Mouse (Mus musculus): ENCODE measurements around the gene Naaladl2. TPM values are rescaled to one million over a fixed set of nuclear protein-coding genes. Genes with fewer than 3 reads are reported as not detected.

The Naaladl2 gene
- polyA plus RNA-seq, 1 experiment from 2014 or later: 2.1 TPM

- no peak for TF ChIP-seq CTCF (IDR thresholded peaks at IDR 0.05)
- TF ChIP-seq EP300 (IDR thresholded peaks at IDR 0.05): no peak
- 68% methylated on average over 3 of the region's 3 CpGs for WGBS
- Histone ChIP-seq H3K4me2 (replicated peaks; ENCODE audit: low read depth, low read length) (no peak overlapping the region), H3K4me1 (ENCODE audit: insufficient read depth, low read depth, low read length) (no peaks in the 10 kb centered on the region), H3K9ac (replicated peaks; ENCODE audit: low read depth) (no peak overlapping the region), H3K27me3 (replicated peaks; ENCODE audit: insufficient read depth, low read length) (no peaks in the 10 kb centered on the region), H3K4me3 (ENCODE audit: low read depth, low read length) (no peak overlapping the region), H3K36me3 (ENCODE audit: insufficient read depth, low read length) (no peaks in the 10 kb centered on the region), H3K9me3 (ENCODE audit: low read length) (no peaks in the 10 kb centered on the region), H3K27ac (ENCODE audit: low read length) (no peak overlapping the region)
- ATAC-seq (no peak), DNase-seq (ENCODE audit: low spot score) (peak; percentile 14)
Observed at GRCm38 (mm10) chr3:24604791-24605320, 539.2 kb downstream of the Naaladl2 start.

DNA sequence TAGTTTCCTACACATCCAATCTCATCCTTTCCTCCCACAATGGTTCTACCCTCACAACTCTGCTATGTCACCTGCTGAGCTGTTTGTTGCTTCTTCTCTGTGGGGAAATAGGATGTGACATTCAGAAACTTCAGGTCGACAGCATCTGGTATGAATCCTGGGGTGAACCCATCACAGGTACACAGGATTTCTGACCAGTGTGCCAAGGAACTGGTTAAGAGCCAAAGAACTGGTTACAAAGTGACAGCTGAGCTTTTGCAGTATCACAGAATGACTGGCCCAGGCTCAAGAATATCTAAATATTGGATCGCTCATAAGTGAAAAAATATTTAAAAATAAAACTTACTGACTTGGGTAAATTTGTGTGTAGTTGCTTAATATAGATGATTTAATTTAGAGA lies 548.6 kb downstream of the Naaladl2 start:
- H3K4me1 ChIP-seq (ENCODE audit: insufficient read depth, low read depth, low read length): no peaks in the 10 kb centered on the region
- ATAC-seq: no peak
- H3K27me3 ChIP-seq (replicated peaks; ENCODE audit: insufficient read depth, low read length): no peaks in the 10 kb centered on the region
- no peak overlapping the region for H3K4me2 ChIP-seq (replicated peaks; ENCODE audit: low read depth, low read length)
- no peaks in the 10 kb centered on the region for H3K36me3 ChIP-seq (ENCODE audit: insufficient read depth, low read length)
- 51% methylated on average over 2 of the region's 2 CpGs for WGBS
- DNase-seq (ENCODE audit: low spot score): no peak
- no peaks in the 10 kb centered on the region for H3K9me3 ChIP-seq (ENCODE audit: low read length)
- no peak overlapping the region for H3K9ac ChIP-seq (replicated peaks; ENCODE audit: low read depth)
- no peak for TF ChIP-seq CTCF (IDR thresholded peaks at IDR 0.05)
- TF ChIP-seq EP300 (IDR thresholded peaks at IDR 0.05): no peak
- H3K4me3 ChIP-seq (ENCODE audit: low read depth, low read length): no peak overlapping the region
- no peak overlapping the region for H3K27ac ChIP-seq (ENCODE audit: low read length)

DNA sequence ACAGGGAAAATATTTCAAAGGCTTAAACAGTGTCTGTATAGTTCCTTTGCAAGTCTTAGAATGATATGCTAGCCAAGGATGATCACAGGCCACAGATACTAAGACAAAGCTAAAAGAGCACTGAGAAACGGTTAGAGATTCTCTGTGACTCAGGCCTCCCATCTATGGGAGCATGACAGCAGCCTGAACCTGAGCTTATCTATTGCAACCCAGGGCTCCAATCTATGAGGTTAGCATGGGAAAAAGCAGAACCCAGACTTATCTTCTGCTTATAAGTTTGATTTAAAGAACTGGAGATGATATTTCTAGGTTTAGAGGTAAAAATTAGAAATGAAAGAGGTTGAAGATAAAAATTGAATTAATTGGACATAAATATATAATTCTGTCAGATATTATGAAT lies 587.4 kb downstream of the Naaladl2 start:
- WGBS: 73% methylated on average over 1 of the region's 1 CpGs
- TF ChIP-seq CTCF (IDR thresholded peaks at IDR 0.05): no peak
- TF ChIP-seq EP300 (IDR thresholded peaks at IDR 0.05): no peak
- H3K27ac ChIP-seq (ENCODE audit: low read length): no peak overlapping the region

DNA sequence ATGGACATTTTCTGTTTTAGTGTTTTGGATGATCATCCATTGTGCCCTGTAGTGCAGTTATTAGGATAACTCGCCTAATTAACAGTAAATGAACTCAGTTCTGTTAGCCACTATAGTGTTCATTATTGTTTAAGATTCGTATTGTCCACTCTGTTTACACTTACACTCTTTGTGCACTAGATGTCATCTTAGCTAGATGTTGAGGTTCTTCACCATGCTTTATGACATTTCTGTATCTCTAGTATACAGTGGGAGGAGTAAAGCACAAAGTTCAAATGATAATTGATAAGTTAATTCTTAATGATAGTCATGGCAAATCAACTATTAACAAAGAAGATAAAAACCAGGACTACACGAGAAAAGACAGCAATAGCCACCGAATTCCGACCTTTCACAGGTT lies 590.4 kb downstream of the Naaladl2 start:
- TF ChIP-seq EP300 (IDR thresholded peaks at IDR 0.05): no peak
- no peak for TF ChIP-seq CTCF (IDR thresholded peaks at IDR 0.05)
- Histone ChIP-seq H3K9ac (replicated peaks; ENCODE audit: low read depth) (no peak overlapping the region), H3K36me3 (ENCODE audit: insufficient read depth, low read length) (no peaks in the 10 kb centered on the region), H3K4me2 (replicated peaks; ENCODE audit: low read depth, low read length) (no peak overlapping the region), H3K4me3 (ENCODE audit: low read depth, low read length) (no peak overlapping the region), H3K27ac (ENCODE audit: low read length) (no peak overlapping the region), H3K4me1 (ENCODE audit: insufficient read depth, low read depth, low read length) (no peaks in the 10 kb centered on the region), H3K27me3 (replicated peaks; ENCODE audit: insufficient read depth, low read length) (no peaks in the 10 kb centered on the region), H3K9me3 (ENCODE audit: low read length) (no peaks in the 10 kb centered on the region)
- WGBS: 74% methylated on average over 5 of the region's 5 CpGs
- no peak for DNase-seq (ENCODE audit: low spot score)
- no peak for ATAC-seq

More for the DNA sequence above, 587.4 kb downstream of the Naaladl2 start:
- H3K36me3 ChIP-seq (ENCODE audit: insufficient read depth, low read length): no peaks in the 10 kb centered on the region
- ATAC-seq (no peak), DNase-seq (ENCODE audit: low spot score) (no peak)
- H3K9ac ChIP-seq (replicated peaks; ENCODE audit: low read depth): no peak overlapping the region
- no peaks in the 10 kb centered on the region for H3K27me3 ChIP-seq (replicated peaks; ENCODE audit: insufficient read depth, low read length)
- H3K4me3 ChIP-seq (ENCODE audit: low read depth, low read length): no peak overlapping the region
- no peaks in the 10 kb centered on the region for H3K9me3 ChIP-seq (ENCODE audit: low read length)
- no peaks in the 10 kb centered on the region for H3K4me1 ChIP-seq (ENCODE audit: insufficient read depth, low read depth, low read length)
- H3K4me2 ChIP-seq (replicated peaks; ENCODE audit: low read depth, low read length): no peak overlapping the region

- no peaks in the 10 kb centered on the region for H3K9me3 ChIP-seq (ENCODE audit: low read length)
- no peak overlapping the region for H3K9ac ChIP-seq (replicated peaks; ENCODE audit: low read depth)
- H3K4me1 ChIP-seq (ENCODE audit: insufficient read depth, low read depth, low read length): no peaks in the 10 kb centered on the region
- no peak overlapping the region for H3K4me3 ChIP-seq (ENCODE audit: low read depth, low read length)
- no peak overlapping the region for H3K4me2 ChIP-seq (replicated peaks; ENCODE audit: low read depth, low read length)
- no peak for DNase-seq (ENCODE audit: low spot score)
- no peaks in the 10 kb centered on the region for H3K36me3 ChIP-seq (ENCODE audit: insufficient read depth, low read length)
- H3K27me3 ChIP-seq (replicated peaks; ENCODE audit: insufficient read depth, low read length): no peaks in the 10 kb centered on the region
- H3K27ac ChIP-seq (ENCODE audit: low read length): no peak overlapping the region
- no peak for ATAC-seq
- 62% methylated on average over 2 of the region's 2 CpGs for WGBS
- TF ChIP-seq EP300 (IDR thresholded peaks at IDR 0.05) (no peak), CTCF (IDR thresholded peaks at IDR 0.05) (no peak)
Observed at GRCm38 (mm10) chr3:24552631-24553030, 591.4 kb downstream of the Naaladl2 start.

DNA sequence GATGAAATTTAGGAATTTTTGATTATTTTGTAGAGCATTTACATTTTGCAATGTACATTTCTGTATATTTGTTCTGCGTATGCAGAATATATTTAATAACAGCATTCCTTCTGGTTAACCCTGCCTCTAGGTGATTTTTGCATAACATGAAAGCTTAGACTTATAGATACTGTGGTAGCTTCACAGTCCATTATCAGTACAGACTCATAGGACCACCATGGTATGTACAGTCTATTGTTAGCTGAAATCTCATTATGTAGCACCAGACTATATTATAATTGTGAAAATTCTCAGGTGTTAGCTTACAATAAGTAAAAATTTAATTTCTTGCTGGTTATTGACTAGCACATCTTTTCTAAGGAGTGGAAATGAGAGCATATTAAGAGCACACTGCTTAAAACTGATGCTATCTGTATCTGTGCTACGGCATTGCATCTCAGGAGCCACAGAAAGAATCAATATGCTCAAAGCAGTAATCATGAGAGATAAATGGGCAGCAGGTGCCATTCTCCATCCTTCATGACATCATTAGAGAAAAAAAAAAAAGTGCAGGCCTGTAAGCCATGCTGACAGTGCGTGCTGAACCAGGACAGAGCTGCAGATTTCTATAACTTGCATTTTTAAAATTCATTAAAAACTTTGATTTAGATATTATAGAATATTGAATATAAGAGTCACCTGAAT lies 610.1 kb downstream of the Naaladl2 start:
- Histone ChIP-seq H3K36me3 (ENCODE audit: insufficient read depth, low read length) (no peaks in the 10 kb centered on the region), H3K27ac (ENCODE audit: low read length) (no peak overlapping the region), H3K27me3 (replicated peaks; ENCODE audit: insufficient read depth, low read length) (no peaks in the 10 kb centered on the region), H3K4me1 (ENCODE audit: insufficient read depth, low read depth, low read length) (no peaks in the 10 kb centered on the region), H3K4me2 (replicated peaks; ENCODE audit: low read depth, low read length) (no peak overlapping the region), H3K9me3 (ENCODE audit: low read length) (no peaks in the 10 kb centered on the region), H3K9ac (replicated peaks; ENCODE audit: low read depth) (no peak overlapping the region), H3K4me3 (ENCODE audit: low read depth, low read length) (no peak overlapping the region)
- DNase-seq (ENCODE audit: low spot score) (no peak), ATAC-seq (no peak)
- 81% methylated on average over 3 of the region's 3 CpGs for WGBS
- TF ChIP-seq EP300 (IDR thresholded peaks at IDR 0.05) (no peak), CTCF (IDR thresholded peaks at IDR 0.05) (no peak)
